Mouse (Mus musculus): ENCODE data around the gene Myo1f. TPM values are rescaled to one million over a fixed set of nuclear protein-coding genes. Genes with fewer than 3 reads are reported as not detected.

Gene Myo1f
- polyA plus RNA-seq, 1 experiment, result 68.8 TPM

DNA sequence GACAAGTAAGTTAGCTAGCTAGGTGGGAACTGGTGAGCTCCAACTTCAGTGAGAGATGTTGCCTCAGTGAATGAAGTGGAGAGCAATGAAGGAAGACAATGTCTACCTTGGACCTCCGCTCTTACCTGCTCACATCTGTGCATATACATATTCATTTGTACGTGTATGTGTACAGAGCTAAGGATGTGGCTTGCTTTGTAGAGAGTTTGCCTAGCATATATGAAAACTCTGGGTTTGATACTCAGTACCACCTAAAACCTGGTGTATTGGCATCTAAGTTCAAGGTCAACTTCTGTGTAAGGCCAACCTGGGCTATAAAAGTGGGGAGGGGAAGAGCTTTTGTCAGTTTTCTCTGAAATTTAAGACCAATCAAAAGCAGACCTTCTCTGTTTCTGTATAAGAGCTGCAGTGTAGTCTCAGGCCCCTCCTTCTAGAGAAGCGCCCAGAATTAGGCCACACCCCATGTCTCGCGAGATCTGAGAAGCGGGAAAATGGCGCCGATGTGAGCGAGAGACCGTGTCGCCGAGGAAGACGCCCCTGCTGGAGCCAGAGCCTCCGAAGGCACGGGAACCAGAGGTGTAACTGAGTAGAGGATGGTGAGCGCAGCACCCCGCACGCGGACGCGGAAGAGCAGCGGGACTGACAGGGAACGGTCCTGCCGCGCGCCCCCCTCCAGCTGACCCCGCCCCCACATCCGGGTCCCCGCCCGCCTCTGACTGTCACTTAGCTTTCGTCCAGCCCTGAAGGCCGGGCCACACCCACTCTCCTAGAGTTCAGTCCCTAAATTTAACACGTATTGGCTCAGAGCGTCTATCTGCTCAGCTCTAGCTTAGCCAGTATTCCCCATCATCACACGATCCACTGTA is 73.3 kb downstream of the Myo1f start, which contains the start of gene Zfp414:
Zfp414 (plus strand) TSS at position 470 of the 866 bp plus-strand sequence.
- Histone ChIP-seq H3K4me3 (replicated peaks; ENCODE audit: control insufficient read depth, low read depth, low read length) (peak within 1 kb of the TSS; percentile 91), H3K27ac (ENCODE audit: control insufficient read depth, insufficient read depth, low read depth, low read length, poor library complexity) (peak within 1 kb of the TSS; percentile 96), H3K4me1 (ENCODE audit: control insufficient read depth, insufficient read depth, low read length) (peaks cover 2% of the 10 kb centered on the region)
- WGBS, result 3% methylated on average over 35 of the region's 35 CpGs
- TF ChIP-seq POLR2A (IDR thresholded peaks at IDR 0.05; ENCODE audit: borderline replicate concordance, control insufficient read depth, low read depth, low read length) (peak; percentile 64; the same call in 1 of the 2 replicates), CTCF (IDR thresholded peaks at IDR 0.05; ENCODE audit: control insufficient read depth, insufficient read depth, low read length) (no peak)

- peaks cover 2% of the 10 kb centered on the region for H3K4me1 ChIP-seq (ENCODE audit: control insufficient read depth, insufficient read depth, low read length)
- 59% methylated on average over 12 of the region's 12 CpGs for WGBS
- H3K4me3 ChIP-seq (replicated peaks; ENCODE audit: control insufficient read depth, low read depth, low read length), result peak overlapping the region; percentile 91
- peak overlapping the region; percentile 96 for H3K27ac ChIP-seq (ENCODE audit: control insufficient read depth, insufficient read depth, low read depth, low read length, poor library complexity)
- TF ChIP-seq CTCF (IDR thresholded peaks at IDR 0.05; ENCODE audit: control insufficient read depth, insufficient read depth, low read length) (no peak), POLR2A (IDR thresholded peaks at IDR 0.05; ENCODE audit: borderline replicate concordance, control insufficient read depth, low read depth, low read length) (no peak)
These were observed 74.1 kb downstream of the Myo1f start for GRCm38 (mm10) chr17:33629487-33630125.

- Histone ChIP-seq H3K27ac (ENCODE audit: control insufficient read depth, insufficient read depth, low read depth, low read length, poor library complexity) (no peak overlapping the region), H3K4me1 (ENCODE audit: control insufficient read depth, insufficient read depth, low read length) (peaks cover 2% of the 10 kb centered on the region), H3K4me3 (replicated peaks; ENCODE audit: control insufficient read depth, low read depth, low read length) (no peak overlapping the region)
- 93% methylated on average over 13 of the region's 13 CpGs for WGBS
- TF ChIP-seq POLR2A (IDR thresholded peaks at IDR 0.05; ENCODE audit: borderline replicate concordance, control insufficient read depth, low read depth, low read length) (no peak), CTCF (IDR thresholded peaks at IDR 0.05; ENCODE audit: control insufficient read depth, insufficient read depth, low read length) (no peak)
These were observed 74.8 kb downstream of the Myo1f start for GRCm38 (mm10) chr17:33630171-33630895.

DNA sequence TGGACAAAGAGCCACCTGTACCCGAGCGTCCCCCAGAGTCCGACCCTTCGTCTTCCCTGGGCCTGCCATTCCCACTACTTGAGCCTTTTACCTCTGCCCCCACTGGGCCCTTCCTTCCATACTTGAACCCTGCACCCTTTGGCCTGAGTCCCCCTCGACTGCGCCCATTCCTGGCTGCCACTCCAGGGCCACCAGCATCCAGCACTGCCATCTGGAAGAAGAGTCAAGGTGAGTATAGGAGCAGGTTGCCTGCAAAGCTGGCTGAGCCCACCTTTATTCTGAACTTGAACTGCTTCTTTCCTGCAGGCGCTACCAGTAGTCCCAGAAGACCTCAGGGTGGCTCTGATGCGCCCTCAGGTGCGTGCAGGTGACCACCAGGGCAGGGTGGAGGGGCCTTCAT is 75.7 kb downstream of the Myo1f start:
- 93% methylated on average over 9 of the region's 9 CpGs for WGBS
- Histone ChIP-seq H3K4me3 (replicated peaks; ENCODE audit: control insufficient read depth, low read depth, low read length) (no peak overlapping the region), H3K4me1 (ENCODE audit: control insufficient read depth, insufficient read depth, low read length) (peaks cover 2% of the 10 kb centered on the region), H3K27ac (ENCODE audit: control insufficient read depth, insufficient read depth, low read depth, low read length, poor library complexity) (no peak overlapping the region)
- TF ChIP-seq POLR2A (IDR thresholded peaks at IDR 0.05; ENCODE audit: borderline replicate concordance, control insufficient read depth, low read depth, low read length) (no peak), CTCF (IDR thresholded peaks at IDR 0.05; ENCODE audit: control insufficient read depth, insufficient read depth, low read length) (no peak)

DNA sequence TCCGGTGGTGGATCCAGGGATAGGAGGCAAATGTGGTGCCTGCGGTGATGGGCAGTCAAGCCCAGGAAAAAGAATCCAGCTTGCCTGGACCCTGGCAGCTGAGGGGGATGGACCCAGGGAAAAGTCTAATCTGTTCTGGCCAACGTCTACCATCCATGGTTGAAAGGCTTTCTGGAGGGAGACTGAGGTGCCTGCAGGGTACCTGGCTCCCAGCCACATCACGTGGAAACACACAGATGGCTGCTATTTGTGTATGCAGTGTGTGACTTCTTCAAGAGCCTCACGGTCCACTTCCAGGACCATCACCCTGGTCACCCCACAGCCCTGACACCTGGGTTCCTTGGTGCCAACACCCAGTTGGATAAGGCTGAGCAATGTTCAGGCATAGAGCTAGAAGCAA is 76.3 kb downstream of the Myo1f start:
- WGBS, result 84% methylated on average over 5 of the region's 5 CpGs
- H3K4me1 ChIP-seq (ENCODE audit: control insufficient read depth, insufficient read depth, low read length), result peaks cover 2% of the 10 kb centered on the region
- H3K27ac ChIP-seq (ENCODE audit: control insufficient read depth, insufficient read depth, low read depth, low read length, poor library complexity), result no peak overlapping the region
- H3K4me3 ChIP-seq (replicated peaks; ENCODE audit: control insufficient read depth, low read depth, low read length), result no peak overlapping the region
- no peak for TF ChIP-seq POLR2A (IDR thresholded peaks at IDR 0.05; ENCODE audit: borderline replicate concordance, control insufficient read depth, low read depth, low read length)
- no peak for TF ChIP-seq CTCF (IDR thresholded peaks at IDR 0.05; ENCODE audit: control insufficient read depth, insufficient read depth, low read length)

- 55% methylated on average over 2 of the region's 2 CpGs for WGBS
- H3K27ac ChIP-seq (ENCODE audit: control insufficient read depth, insufficient read depth, low read depth, low read length, poor library complexity), result peak overlapping the region; percentile 88; the same call in 1 of the 2 replicates
- no peaks in the 10 kb centered on the region; the same call in 1 of the 2 replicates for H3K4me1 ChIP-seq (ENCODE audit: control insufficient read depth, insufficient read depth, low read length)
- no peak overlapping the region for H3K4me3 ChIP-seq (replicated peaks; ENCODE audit: control insufficient read depth, low read depth, low read length)
- TF ChIP-seq CTCF (IDR thresholded peaks at IDR 0.05; ENCODE audit: control insufficient read depth, insufficient read depth, low read length) (no peak), POLR2A (IDR thresholded peaks at IDR 0.05; ENCODE audit: borderline replicate concordance, control insufficient read depth, low read depth, low read length) (no peak)
These were observed 81.5 kb downstream of the Myo1f start for GRCm38 (mm10) chr17:33637038-33637437.

DNA sequence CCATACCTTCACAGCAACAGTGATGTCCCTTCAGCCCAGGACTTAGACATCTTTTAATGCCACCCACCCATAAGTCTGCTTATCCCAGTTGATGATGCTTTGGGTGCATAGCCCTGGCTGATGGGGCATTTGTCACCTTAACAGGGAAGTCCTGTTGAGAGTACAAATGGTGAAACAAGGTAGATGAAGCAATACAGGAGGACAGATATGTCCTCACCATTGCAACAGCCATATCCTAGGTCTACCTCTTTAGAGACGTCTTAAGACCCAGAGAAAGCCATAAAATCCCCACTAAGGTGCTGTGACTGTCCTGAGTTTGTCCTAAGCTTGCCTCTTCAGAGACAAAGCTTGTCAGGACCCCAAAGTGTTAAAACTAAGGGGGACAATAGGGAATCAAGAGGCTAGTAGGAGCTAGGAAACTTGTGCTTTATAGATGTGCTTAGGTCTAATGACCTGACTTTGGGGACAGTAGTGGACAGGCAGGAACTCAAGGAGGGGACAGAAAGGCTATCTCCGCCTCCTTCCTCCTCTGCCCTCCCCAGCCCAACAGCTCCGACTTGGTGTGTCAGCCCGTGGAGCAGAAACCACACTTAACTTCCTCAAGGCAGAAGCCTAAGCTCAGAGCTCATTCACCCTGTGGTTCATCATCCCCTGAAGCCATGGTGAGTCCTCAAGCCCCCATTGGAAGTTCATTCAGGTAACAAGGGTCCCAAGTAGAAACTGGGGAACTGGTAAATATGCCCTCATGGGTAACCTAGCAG is 82.2 kb downstream of the Myo1f start, which contains the start of gene Pram1:
Pram1 (plus strand) TSS at position 541 of the 761 bp plus-strand sequence.
- peak within 1 kb of the TSS; percentile 88 for H3K27ac ChIP-seq (ENCODE audit: control insufficient read depth, insufficient read depth, low read depth, low read length, poor library complexity)
- H3K4me3 ChIP-seq (replicated peaks; ENCODE audit: control insufficient read depth, low read depth, low read length), result peak within 1 kb of the TSS; percentile 88
- 16% methylated on average over 4 of the region's 4 CpGs for WGBS
- TF ChIP-seq POLR2A (IDR thresholded peaks at IDR 0.05; ENCODE audit: borderline replicate concordance, control insufficient read depth, low read depth, low read length) (0 out of 2 replicates have a peak, but pooled peaks have one; percentile 24), CTCF (IDR thresholded peaks at IDR 0.05; ENCODE audit: control insufficient read depth, insufficient read depth, low read length) (no peak)
- no peaks in the 10 kb centered on the region; the same call in 1 of the 2 replicates for H3K4me1 ChIP-seq (ENCODE audit: control insufficient read depth, insufficient read depth, low read length)
